ENCODE assay signal across 24 mouse cellular contexts in the genomic region with DNA sequence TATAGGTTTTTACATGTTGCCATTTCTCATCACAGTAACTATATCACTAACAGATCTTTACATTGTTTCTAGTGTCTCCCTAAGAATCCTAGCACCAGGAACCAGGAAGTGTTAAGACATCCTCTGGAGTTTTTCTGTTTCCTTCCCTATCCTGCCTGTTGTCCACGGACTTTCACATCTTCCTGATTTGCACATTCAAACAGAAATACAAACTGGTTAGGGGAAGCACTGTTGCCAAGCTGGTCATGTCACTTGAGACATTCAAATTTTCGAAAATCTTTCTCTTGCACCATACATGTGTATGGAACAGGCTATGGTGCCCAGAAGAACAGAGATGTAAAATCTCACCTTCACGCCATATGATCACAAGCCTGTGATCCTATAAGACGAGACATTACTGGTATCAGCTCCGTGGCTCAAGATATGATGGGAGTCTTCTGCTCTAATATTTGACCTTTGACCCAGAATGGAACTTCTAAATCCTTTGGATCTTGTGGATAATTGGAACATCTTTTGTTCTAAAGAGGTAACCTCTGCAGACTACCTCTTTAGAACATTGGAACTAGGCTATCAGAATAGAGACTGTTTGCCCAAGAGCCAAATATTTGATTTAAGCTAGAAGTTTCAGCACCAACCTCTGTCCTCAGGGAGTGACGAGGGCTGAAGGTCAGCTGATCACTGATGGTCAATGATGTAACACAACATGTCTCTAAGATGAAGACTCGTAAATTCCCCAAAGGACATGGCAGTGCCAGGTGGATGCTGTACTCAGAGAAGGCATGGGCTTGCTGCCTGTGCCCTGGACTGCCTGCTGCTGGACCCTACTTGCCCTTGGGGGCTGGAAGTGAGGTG.
DNase-seq lines count a peak whose midpoint lies in the region; ATAC-seq and TF ChIP-seq lines count a peak whose summit lies in the region.
"Had no signal": no experiment of that assay in that cellular context is flagged by ENCODE, and none has a peak within 500 bp of the region (broad histone marks: within the 10 kb centered on the region; RNA-seq: fewer than 3 reads in every experiment).

No protein-coding gene starts in this region.

- WGBS in intestine, embryonic 16.5 days, result 77% methylated on average over 7 of the region's 7 CpGs
- 78% methylated on average over 7 of the region's 7 CpGs for WGBS in intestine, embryonic 15.5 days
- WGBS in liver, embryonic 15.5 days (ENCODE audit: insufficient replicate concordance), result 52% methylated on average over 7 of the region's 7 CpGs
- 57% methylated on average over 7 of the region's 7 CpGs for WGBS in liver, embryonic 12.5 days (ENCODE audit: insufficient replicate concordance)
- 84% methylated on average over 7 of the region's 7 CpGs for WGBS in stomach, embryonic 14.5 days
- WGBS in stomach, postnatal 0 days, result 81% methylated on average over 7 of the region's 7 CpGs

- no peaks in the 10 kb centered on the region for H3K27me3 ChIP-seq in intestine, embryonic 16.5 days (replicated peaks; ENCODE audit: control insufficient read depth, insufficient read depth, low read length)
- H3K27me3 ChIP-seq in intestine, embryonic 15.5 days (replicated peaks), result no peaks in the 10 kb centered on the region
- no peaks in the 10 kb centered on the region for H3K27me3 ChIP-seq in liver, embryonic 15.5 days
- H3K27me3 ChIP-seq in liver, embryonic 12.5 days (replicated peaks), result 0 out of 2 replicates have a peak, but pooled peaks cover 2% of the 10 kb centered on the region
- no peaks in the 10 kb centered on the region for H3K27me3 ChIP-seq in stomach, embryonic 14.5 days (ENCODE audit: control insufficient read depth, insufficient read depth, low read length)
- H3K27me3 ChIP-seq in stomach, postnatal 0 days (ENCODE audit: control insufficient read depth, insufficient read depth, low read length), result no peaks in the 10 kb centered on the region
- H3K27me3 ChIP-seq: embryonic facial prominence, embryonic 12.5 days; hindbrain, embryonic 12.5 days; midbrain, embryonic 12.5 days; neural tube, embryonic 13.5 days had no signal

- no peak overlapping the region for H3K9ac ChIP-seq in intestine, embryonic 16.5 days (ENCODE audit: low read depth, low read length)
- H3K9ac ChIP-seq in intestine, embryonic 15.5 days, result no peak overlapping the region
- no peak overlapping the region for H3K9ac ChIP-seq in liver, embryonic 15.5 days
- no peak overlapping the region for H3K9ac ChIP-seq in liver, embryonic 12.5 days
- H3K9ac ChIP-seq in stomach, embryonic 14.5 days (replicated peaks; ENCODE audit: low read depth, low read length), result no peak overlapping the region
- H3K9ac ChIP-seq in stomach, postnatal 0 days (ENCODE audit: low read length), result no peak overlapping the region
- H3K9ac ChIP-seq: embryonic facial prominence, embryonic 12.5 days; hindbrain, embryonic 12.5 days; midbrain, embryonic 12.5 days; neural tube, embryonic 13.5 days had no signal

- intact Hi-C loops in left cerebral cortex, postnatal 4 days (cut with DNase I), result no loop called here

- DNase-seq in stomach, postnatal 0 days (ENCODE audit: low spot score), result no peak
- DNase-seq in spleen, postnatal 36 days (ENCODE audit: low spot score in 2 of 2), result no peak
- no peak for DNase-seq in left cerebral cortex, postnatal 4 days
- DNase-seq: adrenal gland, adult 8-10 months; cerebellum, adult 9-10 months; cerebellum, postnatal 36 days; gastrocnemius, postnatal 25 days; heart, adult 18-20 months; heart, postnatal 36 days; thymus, adult 2 months; thymus, postnatal 36 days had no signal

- no peak for TF ChIP-seq EP300 in stomach, postnatal 0 days (optimal IDR thresholded peaks at IDR 0.05)

- H3K36me3 ChIP-seq in intestine, embryonic 16.5 days (ENCODE audit: control insufficient read depth, insufficient read depth, low read length), result no peaks in the 10 kb centered on the region
- H3K36me3 ChIP-seq in intestine, embryonic 15.5 days, result no peaks in the 10 kb centered on the region
- H3K36me3 ChIP-seq in liver, embryonic 15.5 days (replicated peaks), result no peaks in the 10 kb centered on the region
- H3K36me3 ChIP-seq in liver, embryonic 12.5 days, result no peaks in the 10 kb centered on the region
- no peaks in the 10 kb centered on the region for H3K36me3 ChIP-seq in stomach, embryonic 14.5 days (ENCODE audit: control insufficient read depth, insufficient read depth, low read length)
- H3K36me3 ChIP-seq in stomach, postnatal 0 days (ENCODE audit: control insufficient read depth, insufficient read depth, low read length), result no peaks in the 10 kb centered on the region
- H3K36me3 ChIP-seq: embryonic facial prominence, embryonic 12.5 days; G1E; hindbrain, embryonic 12.5 days; midbrain, embryonic 12.5 days; neural tube, embryonic 13.5 days had no signal

- peak overlapping the region; percentile 60 for H3K27ac ChIP-seq in intestine, embryonic 16.5 days (ENCODE audit: low read length)
- no peak overlapping the region for H3K27ac ChIP-seq in intestine, embryonic 15.5 days
- peak overlapping the region; percentile 41 for H3K27ac ChIP-seq in liver, embryonic 15.5 days (replicated peaks)
- no peak overlapping the region for H3K27ac ChIP-seq in liver, embryonic 12.5 days
- peak overlapping the region; percentile 58; the same call in 1 of the 2 replicates for H3K27ac ChIP-seq in stomach, embryonic 14.5 days (ENCODE audit: low read length)
- no peak overlapping the region for H3K27ac ChIP-seq in stomach, postnatal 0 days (replicated peaks)
- H3K27ac ChIP-seq: embryonic facial prominence, embryonic 12.5 days; hindbrain, embryonic 12.5 days; hindbrain, postnatal 0 days; midbrain, embryonic 12.5 days; neural tube, embryonic 13.5 days had no signal

- no peak overlapping the region for H3K4me2 ChIP-seq in intestine, embryonic 16.5 days (ENCODE audit: low read depth, low read length)
- no peak overlapping the region for H3K4me2 ChIP-seq in intestine, embryonic 15.5 days (replicated peaks)
- no peak overlapping the region for H3K4me2 ChIP-seq in liver, embryonic 15.5 days
- H3K4me2 ChIP-seq in liver, embryonic 12.5 days, result no peak overlapping the region
- H3K4me2 ChIP-seq in stomach, embryonic 14.5 days (replicated peaks; ENCODE audit: low read depth, low read length), result no peak overlapping the region
- H3K4me2 ChIP-seq in stomach, postnatal 0 days (replicated peaks; ENCODE audit: low read depth), result no peak overlapping the region
- H3K4me2 ChIP-seq: embryonic facial prominence, embryonic 12.5 days; heart, embryonic 11.5 days; hindbrain, embryonic 12.5 days; midbrain, embryonic 12.5 days; neural tube, embryonic 13.5 days had no signal

- peaks cover 20% of the 10 kb centered on the region for H3K4me1 ChIP-seq in intestine, embryonic 16.5 days (ENCODE audit: control insufficient read depth, insufficient read depth, low read length)
- peaks cover 19% of the 10 kb centered on the region for H3K4me1 ChIP-seq in intestine, embryonic 15.5 days (replicated peaks)
- H3K4me1 ChIP-seq in liver, embryonic 15.5 days (replicated peaks), result peaks cover 46% of the 10 kb centered on the region
- peaks cover 50% of the 10 kb centered on the region for H3K4me1 ChIP-seq in liver, embryonic 12.5 days
- peaks cover 26% of the 10 kb centered on the region for H3K4me1 ChIP-seq in stomach, embryonic 14.5 days (ENCODE audit: control insufficient read depth, insufficient read depth, low read length)
- 0 out of 2 replicates have a peak, but pooled peaks cover 2% of the 10 kb centered on the region for H3K4me1 ChIP-seq in stomach, postnatal 0 days (replicated peaks; ENCODE audit: control insufficient read depth, insufficient read depth)
- H3K4me1 ChIP-seq: midbrain, embryonic 12.5 days; neural tube, embryonic 13.5 days had no signal

- ATAC-seq in intestine, embryonic 16.5 days, result no peak
- no peak for ATAC-seq in intestine, embryonic 15.5 days
- ATAC-seq in liver, embryonic 15.5 days (ENCODE audit: insufficient read depth), result no peak; the same call in 1 of the 2 replicates
- ATAC-seq in liver, embryonic 12.5 days, result no peak; the same call in 1 of the 2 replicates
- no peak for ATAC-seq in stomach, embryonic 14.5 days (ENCODE audit: insufficient number of reproducible peaks, insufficient read depth, low FRiP score, low read depth)
- ATAC-seq in stomach, postnatal 0 days (ENCODE audit: low FRiP score, low TSS enrichment), result no peak
- ATAC-seq: forebrain, embryonic 14.5 days; hindbrain, postnatal 0 days had no signal

- no peak overlapping the region for H3K4me3 ChIP-seq in intestine, embryonic 16.5 days (ENCODE audit: low read length)
- H3K4me3 ChIP-seq in intestine, embryonic 15.5 days (replicated peaks), result no peak overlapping the region
- no peak overlapping the region for H3K4me3 ChIP-seq in liver, embryonic 15.5 days (replicated peaks)
- no peak overlapping the region for H3K4me3 ChIP-seq in liver, embryonic 12.5 days
- H3K4me3 ChIP-seq in stomach, embryonic 14.5 days (ENCODE audit: low read depth, low read length), result no peak overlapping the region
- no peak overlapping the region for H3K4me3 ChIP-seq in stomach, postnatal 0 days (ENCODE audit: low read depth, low read length)
- H3K4me3 ChIP-seq: embryonic facial prominence, embryonic 12.5 days; hindbrain, embryonic 12.5 days; midbrain, embryonic 12.5 days; neural tube, embryonic 13.5 days had no signal

- no peak for TF ChIP-seq CTCF in stomach, postnatal 0 days (IDR thresholded peaks at IDR 0.05; ENCODE audit: low read depth)

- no peaks in the 10 kb centered on the region for H3K9me3 ChIP-seq in intestine, embryonic 16.5 days (ENCODE audit: control insufficient read depth, low read length)
- no peaks in the 10 kb centered on the region for H3K9me3 ChIP-seq in intestine, embryonic 15.5 days
- H3K9me3 ChIP-seq in liver, embryonic 15.5 days (replicated peaks), result no peaks in the 10 kb centered on the region
- no peaks in the 10 kb centered on the region for H3K9me3 ChIP-seq in liver, embryonic 12.5 days (replicated peaks)
- H3K9me3 ChIP-seq in stomach, embryonic 14.5 days (ENCODE audit: control insufficient read depth, low read depth, low read length), result no peaks in the 10 kb centered on the region
- H3K9me3 ChIP-seq in stomach, postnatal 0 days (ENCODE audit: control insufficient read depth, low read length), result no peaks in the 10 kb centered on the region
- H3K9me3 ChIP-seq: embryonic facial prominence, embryonic 12.5 days; hindbrain, embryonic 12.5 days; midbrain, embryonic 12.5 days; neural tube, embryonic 13.5 days had no signal

Comparison
In these comparisons a context has a peak if more than half of its experiments do, and no peak if none do; other contexts are left out.
1. H3K27ac ChIP-seq: peak in intestine, embryonic 16.5 days (single experiment), liver, embryonic 15.5 days (single experiment) and stomach, embryonic 14.5 days (single experiment); none in intestine, embryonic 15.5 days (single experiment), liver, embryonic 12.5 days (single experiment) and stomach, postnatal 0 days (single experiment).